Mouse (Mus musculus): Measurements from ENCODE around the gene Zbtb12. TPM values are rescaled to one million over a fixed set of nuclear protein-coding genes. Genes with fewer than 3 reads are reported as not detected.

Zbtb12 gene
- polyA plus RNA-seq, 1 experiment from 2014 or later, result 3.5 TPM

- 29% methylated on average over 8 of the region's 8 CpGs for WGBS
- ATAC-seq (ENCODE audit: low FRiP score, low TSS enrichment), result peak; percentile 49; the same call in 1 of the 2 replicates
- H3K4me2 ChIP-seq (replicated peaks; ENCODE audit: low read depth, low read length), result no peak within 1 kb of the TSS; the same call in 1 of the 2 replicates
Observed at GRCm38 (mm10) chr17:34862416-34863081, 16.7 kb upstream of the Zbtb12 start, which contains the start of gene Cfb. TSS of gene Cfb (minus strand) at chr17:34862518.

GRCm38 (mm10) chr17:34865981-34866380 lies 13.3 kb upstream of the Zbtb12 start:
- no peak for ATAC-seq (ENCODE audit: low FRiP score, low TSS enrichment)
- H3K4me3 ChIP-seq (ENCODE audit: low read length), result no peak overlapping the region

More at GRCm38 (mm10) chr17:34862416-34863081, 16.7 kb upstream of the Zbtb12 start, which contains the start of gene Cfb:
- H3K9me3 ChIP-seq (ENCODE audit: low read length), result no peaks in the 10 kb centered on the region
- no peaks in the 10 kb centered on the region for H3K27me3 ChIP-seq (ENCODE audit: insufficient read depth, low read length)
- H3K36me3 ChIP-seq (ENCODE audit: insufficient read depth, low read length), result peaks cover 2% of the 10 kb centered on the region; the same call in 1 of the 2 replicates
- H3K27ac ChIP-seq (ENCODE audit: low read length), result no peak within 1 kb of the TSS; the same call in 1 of the 2 replicates
- H3K4me1 ChIP-seq (ENCODE audit: insufficient read depth, low read length), result peaks cover 2% of the 10 kb centered on the region; the same call in 1 of the 2 replicates
- no peak within 1 kb of the TSS for H3K9ac ChIP-seq (replicated peaks; ENCODE audit: low read length)
- no peak within 1 kb of the TSS for H3K4me3 ChIP-seq (ENCODE audit: low read length)

GRCm38 (mm10) chr17:34874321-34874720 lies 5.0 kb upstream of the Zbtb12 start:
- 84% methylated on average over 6 of the region's 6 CpGs for WGBS
- no peak overlapping the region for H3K27ac ChIP-seq (ENCODE audit: low read length)
- no peaks in the 10 kb centered on the region for H3K9me3 ChIP-seq (ENCODE audit: low read length)
- no peak for ATAC-seq (ENCODE audit: low FRiP score, low TSS enrichment)
- H3K4me1 ChIP-seq (ENCODE audit: insufficient read depth, low read length), result no peaks in the 10 kb centered on the region
- H3K4me3 ChIP-seq (ENCODE audit: low read length), result no peak overlapping the region
- H3K27me3 ChIP-seq (ENCODE audit: insufficient read depth, low read length), result no peaks in the 10 kb centered on the region
- no peak overlapping the region for H3K4me2 ChIP-seq (replicated peaks; ENCODE audit: low read depth, low read length)
- H3K36me3 ChIP-seq (ENCODE audit: insufficient read depth, low read length), result no peaks in the 10 kb centered on the region
- H3K9ac ChIP-seq (replicated peaks; ENCODE audit: low read length), result no peak overlapping the region

More at GRCm38 (mm10) chr17:34865981-34866380, 13.3 kb upstream of the Zbtb12 start:
- Histone ChIP-seq H3K4me2 (replicated peaks; ENCODE audit: low read depth, low read length) (no peak overlapping the region), H3K27me3 (ENCODE audit: insufficient read depth, low read length) (no peaks in the 10 kb centered on the region), H3K36me3 (ENCODE audit: insufficient read depth, low read length) (no peaks in the 10 kb centered on the region), H3K4me1 (ENCODE audit: insufficient read depth, low read length) (peaks cover 2% of the 10 kb centered on the region; the same call in 1 of the 2 replicates), H3K9ac (replicated peaks; ENCODE audit: low read length) (no peak overlapping the region), H3K27ac (ENCODE audit: low read length) (no peak overlapping the region), H3K9me3 (ENCODE audit: low read length) (no peaks in the 10 kb centered on the region)
- WGBS, result 44% methylated on average over 7 of the region's 7 CpGs

- no peak overlapping the region for H3K27ac ChIP-seq (ENCODE audit: low read length)
- no peak for ATAC-seq (ENCODE audit: low FRiP score, low TSS enrichment)
Observed at GRCm38 (mm10) chr17:34881166-34881565, 1.9 kb downstream of the Zbtb12 start.

GRCm38 (mm10) chr17:34881683-34882310 lies 2.5 kb downstream of the Zbtb12 start, which contains the start of gene Gm20547:
TSS of gene Gm20547 (minus strand) at chr17:34882042.
- Histone ChIP-seq H3K27me3 (ENCODE audit: insufficient read depth, low read length) (no peaks in the 10 kb centered on the region), H3K4me2 (replicated peaks; ENCODE audit: low read depth, low read length) (peak within 1 kb of the TSS; percentile 22), H3K9ac (replicated peaks; ENCODE audit: low read length) (0 out of 2 replicates have a peak within 1 kb of the TSS, but pooled peaks have one; percentile 1), H3K4me1 (ENCODE audit: insufficient read depth, low read length) (peaks cover 6% of the 10 kb centered on the region), H3K36me3 (ENCODE audit: insufficient read depth, low read length) (no peaks in the 10 kb centered on the region), H3K9me3 (ENCODE audit: low read length) (no peaks in the 10 kb centered on the region), H3K27ac (ENCODE audit: low read length) (no peak within 1 kb of the TSS), H3K4me3 (ENCODE audit: low read length) (no peak within 1 kb of the TSS)
- 8% methylated on average over 15 of the region's 15 CpGs for WGBS
- no peak for ATAC-seq (ENCODE audit: low FRiP score, low TSS enrichment)

More at GRCm38 (mm10) chr17:34881166-34881565, 1.9 kb downstream of the Zbtb12 start:
- Histone ChIP-seq H3K4me1 (ENCODE audit: insufficient read depth, low read length) (peaks cover 6% of the 10 kb centered on the region), H3K36me3 (ENCODE audit: insufficient read depth, low read length) (no peaks in the 10 kb centered on the region), H3K4me2 (replicated peaks; ENCODE audit: low read depth, low read length) (no peak overlapping the region), H3K27me3 (ENCODE audit: insufficient read depth, low read length) (no peaks in the 10 kb centered on the region), H3K9me3 (ENCODE audit: low read length) (no peaks in the 10 kb centered on the region), H3K4me3 (ENCODE audit: low read length) (no peak overlapping the region), H3K9ac (replicated peaks; ENCODE audit: low read length) (no peak overlapping the region)

GRCm38 (mm10) chr17:34883332-34883731 lies 4.0 kb downstream of the Zbtb12 start:
- Histone ChIP-seq H3K27me3 (ENCODE audit: insufficient read depth, low read length) (no peaks in the 10 kb centered on the region), H3K36me3 (ENCODE audit: insufficient read depth, low read length) (no peaks in the 10 kb centered on the region), H3K4me2 (replicated peaks; ENCODE audit: low read depth, low read length) (no peak overlapping the region), H3K9me3 (ENCODE audit: low read length) (no peaks in the 10 kb centered on the region), H3K4me3 (ENCODE audit: low read length) (no peak overlapping the region), H3K4me1 (ENCODE audit: insufficient read depth, low read length) (peaks cover 6% of the 10 kb centered on the region), H3K9ac (replicated peaks; ENCODE audit: low read length) (no peak overlapping the region), H3K27ac (ENCODE audit: low read length) (no peak overlapping the region)
- no peak for ATAC-seq (ENCODE audit: low FRiP score, low TSS enrichment)
- WGBS, result 62% methylated on average over 3 of the region's 3 CpGs

- Histone ChIP-seq H3K4me3 (ENCODE audit: low read length) (no peak overlapping the region), H3K9me3 (ENCODE audit: low read length) (no peaks in the 10 kb centered on the region), H3K4me2 (replicated peaks; ENCODE audit: low read depth, low read length) (no peak overlapping the region), H3K27me3 (ENCODE audit: insufficient read depth, low read length) (no peaks in the 10 kb centered on the region), H3K9ac (replicated peaks; ENCODE audit: low read length) (no peak overlapping the region), H3K4me1 (ENCODE audit: insufficient read depth, low read length) (peaks cover 6% of the 10 kb centered on the region), H3K27ac (ENCODE audit: low read length) (no peak overlapping the region), H3K36me3 (ENCODE audit: insufficient read depth, low read length) (no peaks in the 10 kb centered on the region)
- WGBS, result 90% methylated on average over 6 of the region's 6 CpGs
- no peak for ATAC-seq (ENCODE audit: low FRiP score, low TSS enrichment)
Observed at GRCm38 (mm10) chr17:34884704-34885103, 5.4 kb downstream of the Zbtb12 start.

- Histone ChIP-seq H3K27me3 (ENCODE audit: insufficient read depth, low read length) (no peaks in the 10 kb centered on the region), H3K36me3 (ENCODE audit: insufficient read depth, low read length) (no peaks in the 10 kb centered on the region), H3K4me1 (ENCODE audit: insufficient read depth, low read length) (peaks cover 6% of the 10 kb centered on the region), H3K4me3 (ENCODE audit: low read length) (no peak overlapping the region), H3K27ac (ENCODE audit: low read length) (no peak overlapping the region), H3K9me3 (ENCODE audit: low read length) (no peaks in the 10 kb centered on the region), H3K4me2 (replicated peaks; ENCODE audit: low read depth, low read length) (no peak overlapping the region), H3K9ac (replicated peaks; ENCODE audit: low read length) (no peak overlapping the region)
- 74% methylated on average over 3 of the region's 3 CpGs for WGBS
- ATAC-seq (ENCODE audit: low FRiP score, low TSS enrichment), result no peak
Observed at GRCm38 (mm10) chr17:34885615-34886014, 6.3 kb downstream of the Zbtb12 start.

GRCm38 (mm10) chr17:34887942-34888341 lies 8.7 kb downstream of the Zbtb12 start:
- H3K4me2 ChIP-seq (replicated peaks; ENCODE audit: low read depth, low read length), result no peak overlapping the region
- H3K36me3 ChIP-seq (ENCODE audit: insufficient read depth, low read length), result no peaks in the 10 kb centered on the region
- H3K9me3 ChIP-seq (ENCODE audit: low read length), result no peaks in the 10 kb centered on the region
- no peaks in the 10 kb centered on the region for H3K27me3 ChIP-seq (ENCODE audit: insufficient read depth, low read length)
- H3K4me3 ChIP-seq (ENCODE audit: low read length), result no peak overlapping the region
- H3K9ac ChIP-seq (replicated peaks; ENCODE audit: low read length), result no peak overlapping the region
- ATAC-seq (ENCODE audit: low FRiP score, low TSS enrichment), result no peak
- WGBS, result 83% methylated on average over 5 of the region's 5 CpGs
- H3K4me1 ChIP-seq (ENCODE audit: insufficient read depth, low read length), result no peaks in the 10 kb centered on the region
- no peak overlapping the region for H3K27ac ChIP-seq (ENCODE audit: low read length)

All from kidney, embryonic 16.5 days (tissue).